21 mouse cellular contexts compared by ENCODE assay signal in the genomic region with DNA sequence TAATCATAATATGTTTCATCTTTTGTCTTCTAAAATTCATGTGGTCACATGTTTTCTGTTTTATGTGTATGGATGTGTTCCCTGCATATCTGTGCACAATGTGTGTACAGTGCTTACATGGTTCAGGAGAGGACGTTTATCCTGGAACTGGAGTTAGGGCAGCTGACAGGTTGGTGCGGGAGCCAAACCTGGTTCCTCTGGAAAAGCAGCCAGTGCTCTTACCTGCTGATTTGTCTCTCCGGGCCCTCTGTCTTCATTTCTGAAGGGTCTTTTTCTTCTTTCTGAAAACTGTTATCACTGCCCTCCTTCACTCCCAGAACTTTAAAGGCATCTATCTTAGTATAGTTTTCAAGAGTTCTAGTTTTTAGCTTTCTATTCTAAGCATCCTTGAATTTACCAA. TPM values are rescaled to one million over a fixed set of nuclear protein-coding genes. Genes with fewer than 3 reads are reported as not detected.
"Had no signal": no experiment of that assay in that cellular context is flagged by ENCODE, and none has a peak within 500 bp of the region (broad histone marks: within the 10 kb centered on the region; RNA-seq: fewer than 3 reads in every experiment).

No protein-coding gene starts in this region.

- H3K27ac ChIP-seq: gastrocnemius, adult 2 months; heart, embryonic 13.5 days; heart, embryonic 15.5 days; hindbrain, embryonic 10.5 days; hindbrain, embryonic 12.5 days; hindbrain, embryonic 14.5 days; kidney, embryonic 15.5 days; kidney, postnatal 0 days; limb, embryonic 13.5 days; limb, embryonic 15.5 days; liver, embryonic 14.5 days had no signal

- H3K36me3 ChIP-seq: heart, embryonic 13.5 days; heart, embryonic 15.5 days; hindbrain, embryonic 10.5 days; hindbrain, embryonic 12.5 days; kidney, embryonic 15.5 days; limb, embryonic 13.5 days; limb, embryonic 15.5 days had no signal

- DNase-seq: gastrocnemius, postnatal 25 days had no signal

- H3K9ac ChIP-seq: heart, embryonic 13.5 days; heart, embryonic 15.5 days; hindbrain, embryonic 12.5 days; hindbrain, embryonic 14.5 days; kidney, embryonic 15.5 days; limb, embryonic 13.5 days; limb, embryonic 15.5 days; liver, embryonic 14.5 days had no signal

- ATAC-seq: inflammation-experienced regulatory T-cells, adult 6 months; intestine, postnatal 0 days had no signal

- H3K4me3 ChIP-seq: gastrocnemius, adult 2 months; heart, embryonic 13.5 days; heart, embryonic 15.5 days; hindbrain, embryonic 10.5 days; hindbrain, embryonic 12.5 days; kidney, embryonic 15.5 days; limb, embryonic 13.5 days; limb, embryonic 15.5 days had no signal

- H3K27me3 ChIP-seq: heart, embryonic 13.5 days; heart, embryonic 15.5 days; hindbrain, embryonic 12.5 days; kidney, embryonic 15.5 days; limb, embryonic 13.5 days; limb, embryonic 15.5 days had no signal

- H3K9me3 ChIP-seq: heart, embryonic 13.5 days; heart, embryonic 15.5 days; hindbrain, embryonic 10.5 days; hindbrain, embryonic 12.5 days; kidney, embryonic 15.5 days; limb, embryonic 13.5 days; limb, embryonic 15.5 days had no signal

- H3K4me1 ChIP-seq: heart, embryonic 13.5 days; heart, embryonic 15.5 days; hindbrain, embryonic 10.5 days; hindbrain, embryonic 12.5 days; kidney, embryonic 15.5 days; limb, embryonic 13.5 days; limb, embryonic 15.5 days had no signal

- H3K4me2 ChIP-seq: heart, embryonic 11.5 days; heart, embryonic 13.5 days; heart, embryonic 15.5 days; hindbrain, embryonic 12.5 days; hindbrain, embryonic 14.5 days; kidney, embryonic 15.5 days; limb, embryonic 13.5 days; limb, embryonic 15.5 days had no signal

RNA-seq across cellular contexts. Expression of a gene that starts 12.6 kb away (rescaled TPM):
- polyA plus RNA-seq: heart, embryonic 15.5 days; heart, postnatal 0 days; hindbrain, embryonic 10.5 days; hindbrain, embryonic 12.5 days; inflammation-experienced regulatory T-cells, adult 6 months; limb, embryonic 13.5 days had no signal

RNA-seq across cellular contexts. Expression of a gene that starts 13.2 kb away (rescaled TPM):
- polyA plus RNA-seq: frontal cortex, adult 2 months; heart, postnatal 0 days; hindbrain, embryonic 10.5 days; hindbrain, embryonic 12.5 days; hindbrain, embryonic 14.5 days; hindbrain, embryonic 16.5 days; inflammation-experienced regulatory T-cells, adult 6 months; intestine, postnatal 0 days; large intestine, adult 2 months had no signal

RNA-seq across cellular contexts. Expression of a gene that starts 32.1 kb away (rescaled TPM):
- polyA plus RNA-seq: frontal cortex, adult 2 months; heart, embryonic 11.5 days; heart, embryonic 13.5 days; heart, embryonic 15.5 days; heart, postnatal 0 days; hindbrain, embryonic 10.5 days; hindbrain, embryonic 12.5 days; hindbrain, embryonic 14.5 days; hindbrain, embryonic 16.5 days; inflammation-experienced regulatory T-cells, adult 6 months; intestine, postnatal 0 days; kidney, embryonic 15.5 days; kidney, postnatal 0 days; limb, embryonic 11.5 days; limb, embryonic 13.5 days; limb, embryonic 15.5 days; liver, adult 2 months had no signal

RNA-seq across cellular contexts. Expression of a gene that starts 51.5 kb away (rescaled TPM):
- polyA plus RNA-seq: frontal cortex, adult 2 months; heart, embryonic 11.5 days; heart, embryonic 13.5 days; heart, embryonic 15.5 days; heart, postnatal 0 days; hindbrain, embryonic 10.5 days; hindbrain, embryonic 12.5 days; hindbrain, embryonic 14.5 days; hindbrain, embryonic 16.5 days; inflammation-experienced regulatory T-cells, adult 6 months; kidney, embryonic 15.5 days; limb, embryonic 11.5 days; limb, embryonic 13.5 days; limb, embryonic 15.5 days; liver, adult 2 months; liver, embryonic 14.5 days had no signal
